Mouse (Mus musculus) right cerebral cortex, postnatal 10 days (tissue): Measurements from ENCODE around the gene Nat10.

ENCODE experiments used
- DNase-seq, 2 experiments: peaks; one replicate each; pipeline ENCODE4 v3.0.0; 2021; ENCODE audit warnings: low spot score in 2 of 2

Gene Nat10

DNA sequence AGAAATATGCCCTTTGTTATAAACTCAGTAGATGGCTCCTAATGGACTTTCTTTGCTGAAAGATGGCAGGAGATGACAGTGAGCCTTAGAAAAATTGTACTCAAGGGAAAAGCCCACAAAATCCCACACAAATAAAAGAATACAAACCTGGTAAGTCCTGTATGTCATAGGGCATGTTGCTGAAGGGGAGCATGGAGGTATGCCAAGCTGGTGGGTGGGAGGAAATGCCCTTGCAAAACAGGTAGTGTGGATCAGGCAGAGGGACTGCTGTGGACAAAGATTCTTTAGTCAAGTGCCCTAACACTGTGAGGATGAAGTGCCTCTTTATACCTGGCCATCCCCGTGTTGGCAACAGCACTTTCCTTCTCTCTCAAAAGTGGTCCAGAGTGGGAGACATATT is 68.3 kb downstream of the Nat10 start:
- DNase-seq: no peak

DNA sequence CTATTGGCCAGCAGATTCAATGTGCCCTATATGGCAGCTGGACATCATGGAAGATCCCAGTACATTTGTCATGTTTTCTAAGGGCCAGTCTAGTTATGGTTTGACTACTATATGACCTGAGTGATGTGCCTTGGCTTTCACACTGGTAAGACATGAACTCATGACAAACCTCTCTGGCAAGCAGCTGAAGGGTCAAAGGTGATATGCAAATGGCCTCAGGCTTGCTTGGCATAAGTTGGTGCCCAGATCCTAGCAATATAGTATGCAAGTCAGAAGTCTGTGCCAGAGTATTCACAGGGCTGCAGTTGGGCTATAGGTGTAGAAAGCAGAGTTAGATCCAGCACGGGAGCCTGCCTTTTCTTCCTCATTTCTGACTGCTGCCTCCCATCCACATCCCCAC is 69.8 kb downstream of the Nat10 start:
- DNase-seq: no peak

- no peak for DNase-seq
Observed at GRCm38 (mm10) chr2:103690828-103691227, 70.2 kb downstream of the Nat10 start.

DNA sequence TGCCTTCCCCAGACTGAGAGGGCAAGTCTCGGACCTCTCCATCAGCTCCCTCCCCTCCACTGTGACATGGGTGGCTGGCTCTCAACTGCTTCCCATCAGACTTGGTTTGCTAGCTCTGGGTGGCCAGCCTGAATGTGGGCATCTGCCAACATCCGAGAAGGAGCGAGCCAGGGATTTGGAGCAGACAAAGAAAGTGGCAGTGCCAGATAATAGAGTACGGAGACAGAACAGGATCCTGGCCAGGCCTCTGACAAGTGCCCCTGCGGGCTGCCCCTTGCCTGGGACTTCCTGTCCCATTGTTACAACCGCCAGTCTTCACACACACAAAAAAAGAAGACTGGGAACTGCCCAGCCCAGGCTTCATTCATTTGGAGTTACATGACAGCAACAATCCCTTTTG is 70.6 kb downstream of the Nat10 start:
- peak; percentile 75 to 79 for DNase-seq

DNA sequence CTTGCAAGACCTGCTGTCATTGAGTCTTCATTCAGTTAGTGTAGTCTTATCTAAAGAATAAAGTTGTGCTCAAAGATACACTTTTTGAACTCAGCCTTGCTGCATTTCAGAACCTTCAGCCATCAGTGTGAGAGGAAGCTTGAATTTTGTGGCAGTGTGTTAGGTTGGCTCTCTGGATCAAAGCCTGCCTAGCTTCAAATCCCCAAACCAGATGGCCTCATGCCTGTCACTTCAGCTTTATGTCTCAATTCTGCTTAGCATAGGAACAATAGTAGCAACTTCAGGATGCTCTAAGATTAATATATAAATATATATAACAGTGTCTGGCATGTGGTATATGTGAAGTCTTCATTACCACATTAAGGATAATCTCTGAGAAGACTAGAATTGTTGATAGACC is 73.2 kb downstream of the Nat10 start:
- DNase-seq: no peak

- DNase-seq: no peak
Observed at GRCm38 (mm10) chr2:103687143-103687542, 73.9 kb downstream of the Nat10 start.

DNA sequence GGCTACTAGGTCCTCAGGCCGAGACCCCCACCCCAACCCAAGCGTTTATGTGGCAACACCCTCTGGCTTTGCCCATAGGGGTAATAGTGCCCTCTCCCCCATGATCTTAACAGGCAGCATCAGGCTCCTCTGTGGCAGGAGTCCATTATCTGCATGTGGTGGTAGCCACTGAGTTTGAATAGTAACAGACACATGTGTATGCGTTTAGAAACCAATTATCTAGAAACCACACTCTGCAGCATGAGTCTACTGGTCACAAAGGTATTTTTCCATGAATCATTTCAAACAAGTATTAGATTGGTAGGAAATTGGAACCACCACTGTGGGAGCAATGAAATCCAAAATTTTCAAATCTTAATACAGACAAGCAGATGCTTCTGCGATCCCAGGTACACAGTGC is 75.5 kb downstream of the Nat10 start:
- no peak for DNase-seq

DNA sequence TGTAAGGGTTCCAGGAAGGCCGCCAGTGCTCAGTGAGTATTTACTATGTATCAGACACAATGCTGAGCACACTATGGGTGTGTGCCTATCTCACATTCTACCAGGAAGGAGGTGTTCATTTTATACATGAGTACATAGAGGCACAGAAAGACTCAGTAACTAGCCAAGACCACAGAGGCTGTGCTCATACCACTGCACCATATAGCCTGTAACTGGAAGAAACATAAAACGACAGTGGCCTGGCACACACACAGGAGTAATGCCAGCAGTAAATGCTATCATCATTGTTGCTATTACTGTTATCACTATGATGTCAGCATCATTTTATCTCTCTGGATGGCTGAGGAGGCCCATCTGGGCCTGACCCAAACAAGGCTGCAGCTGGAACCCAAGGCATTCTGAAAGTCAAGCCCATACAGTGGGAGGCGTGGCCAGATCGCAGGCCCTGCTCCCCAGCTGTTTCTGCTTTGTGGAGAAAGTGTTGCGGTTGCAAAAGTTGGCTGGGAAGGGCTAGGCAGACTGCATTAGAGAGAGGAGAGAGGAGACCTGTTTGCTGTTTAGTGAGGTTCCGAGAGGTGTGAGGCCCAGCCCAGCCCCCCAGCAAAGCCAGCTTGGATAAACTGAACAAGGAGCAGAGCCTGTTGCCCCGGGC is 76.0 kb downstream of the Nat10 start:
- DNase-seq: no peak

DNA sequence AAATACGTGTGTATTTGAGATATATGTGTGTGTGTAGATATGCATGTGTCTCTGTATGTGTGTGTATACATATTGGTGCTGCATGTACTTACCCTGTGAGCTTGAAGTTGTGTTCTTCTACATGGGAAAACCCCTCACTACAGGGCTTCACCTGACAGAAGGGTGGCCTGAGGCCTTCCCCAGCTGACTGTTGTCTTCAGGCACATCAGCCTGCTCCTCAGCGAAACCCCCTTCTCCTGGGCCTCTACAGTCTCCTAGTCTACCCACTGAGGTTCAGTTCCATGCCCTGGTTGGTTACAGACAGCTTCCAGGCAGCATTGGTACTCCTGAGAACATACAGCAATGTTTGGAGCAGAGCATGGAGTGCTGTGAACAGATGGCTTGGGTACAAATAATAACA is 76.6 kb downstream of the Nat10 start:
- DNase-seq: no peak

- DNase-seq: peak; percentile 56 to 61
Observed at GRCm38 (mm10) chr2:103682927-103683442, 78.1 kb downstream of the Nat10 start.

GRCm38 (mm10) chr2:103682261-103682722 is 78.8 kb downstream of the Nat10 start:
- no peak for DNase-seq

- no peak for DNase-seq
Observed at GRCm38 (mm10) chr2:103681149-103681548, 79.9 kb downstream of the Nat10 start.

DNA sequence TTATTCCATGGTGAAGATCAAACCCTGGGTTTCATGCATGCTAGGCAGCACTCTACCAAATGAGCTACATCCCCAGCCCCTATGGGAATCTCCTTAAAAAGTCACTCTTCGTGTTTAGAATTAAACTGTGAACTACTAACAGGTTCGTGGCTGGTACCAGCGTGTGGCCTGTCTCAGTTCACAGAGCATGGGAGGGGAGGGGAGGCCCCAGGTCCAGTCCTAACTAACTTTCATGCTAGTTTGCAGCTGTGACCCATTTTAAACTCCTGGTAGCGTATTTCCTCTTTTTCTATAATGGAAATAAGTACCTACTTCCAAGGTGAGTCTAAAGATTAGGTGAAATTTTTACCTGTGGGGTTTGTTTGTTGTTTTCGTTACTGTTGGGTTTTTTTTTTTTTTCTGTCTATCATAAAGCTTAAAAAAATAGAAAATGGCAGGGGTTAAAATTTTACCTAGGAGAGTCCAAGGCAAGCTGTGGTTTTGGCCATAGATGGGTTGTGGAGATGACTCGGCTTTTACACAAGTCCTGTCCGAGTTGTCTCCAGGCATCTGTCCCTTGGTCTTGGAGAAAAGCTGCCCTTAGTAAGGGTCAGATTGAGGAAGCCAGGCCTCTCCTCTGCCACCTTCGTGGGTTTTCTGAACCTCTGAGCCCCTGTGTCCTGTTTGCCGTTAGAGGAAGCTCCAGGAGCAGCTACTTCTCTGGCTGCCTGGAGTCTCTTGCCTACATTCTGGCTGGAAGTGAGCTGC is 80.5 kb downstream of the Nat10 start:
- no peak for DNase-seq

DNA sequence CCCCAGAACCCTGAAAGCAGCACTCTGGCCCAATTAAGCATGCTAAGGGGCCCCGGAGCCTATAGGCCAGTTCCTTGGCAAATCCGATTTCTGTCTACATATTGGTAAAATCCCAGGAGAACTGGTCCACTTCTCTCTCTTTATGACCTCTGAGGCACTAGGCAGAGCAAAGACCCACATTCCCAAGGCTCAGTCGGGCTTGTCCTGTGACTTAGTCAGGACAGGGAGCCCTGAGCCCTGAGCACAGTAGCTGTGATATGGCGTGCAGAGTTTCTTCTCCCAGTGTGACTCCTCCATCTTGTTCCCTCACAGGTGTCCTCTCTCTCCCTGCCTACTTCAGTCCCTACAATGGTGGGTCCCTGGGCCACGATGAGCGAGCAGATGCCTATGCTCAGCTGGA is 82.6 kb downstream of the Nat10 start:
- no peak for DNase-seq

DNA sequence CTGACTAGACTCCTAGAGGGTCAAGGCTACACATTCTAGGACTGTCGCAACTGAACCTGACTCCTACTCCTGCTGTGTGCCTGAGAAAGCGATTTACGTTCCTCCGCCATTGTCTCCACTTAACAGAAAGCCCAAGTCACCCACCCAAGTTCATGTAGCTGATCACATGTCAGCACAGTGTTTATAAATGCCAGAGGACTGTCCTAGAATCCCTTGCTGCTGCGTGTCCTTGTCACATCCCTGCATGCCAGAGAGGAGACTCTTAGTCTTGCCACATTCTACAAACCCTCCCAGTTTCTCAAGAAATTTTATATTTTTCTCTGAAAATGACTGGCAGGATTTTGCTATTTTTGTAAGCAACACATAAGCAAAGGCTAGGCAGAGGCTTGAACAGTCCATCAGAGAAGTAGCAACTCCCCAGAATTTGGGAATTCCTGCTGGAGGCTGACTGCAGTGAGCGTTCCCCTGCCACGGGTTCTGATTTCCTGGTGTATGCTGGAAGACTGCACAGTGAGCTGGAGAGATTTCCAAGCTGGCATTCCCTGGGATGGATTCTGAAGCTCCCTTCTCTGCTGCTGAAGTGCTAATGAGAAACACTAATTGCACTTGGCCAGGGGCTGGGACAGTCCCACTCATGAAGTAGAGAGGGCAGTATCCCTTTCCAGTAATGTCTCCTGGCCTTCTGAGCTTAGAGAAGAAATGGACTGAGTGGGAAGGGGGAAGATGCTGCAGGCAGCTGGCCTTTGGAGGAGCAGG is 83.3 kb downstream of the Nat10 start:
- peak; percentile 44 to 53 for DNase-seq

DNA sequence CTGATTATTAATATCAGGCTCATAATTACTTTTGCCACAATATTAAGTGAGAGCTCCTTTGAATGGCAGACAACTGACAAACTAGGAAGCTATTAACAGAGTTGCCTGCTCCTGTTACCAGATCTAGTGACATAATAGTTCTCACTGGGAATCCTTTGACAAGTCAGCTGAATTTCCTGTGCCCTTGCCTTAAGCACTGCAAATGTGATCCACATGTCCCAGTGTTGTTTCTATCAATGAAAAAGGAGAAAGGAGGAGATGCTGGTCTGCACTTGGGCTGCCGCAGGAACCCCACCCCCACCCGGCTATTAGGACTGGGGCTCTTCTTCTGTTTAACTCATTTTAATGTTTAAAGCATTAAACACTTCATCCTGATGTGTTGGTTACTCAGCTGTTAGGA is 84.3 kb downstream of the Nat10 start:
- no peak for DNase-seq

DNA sequence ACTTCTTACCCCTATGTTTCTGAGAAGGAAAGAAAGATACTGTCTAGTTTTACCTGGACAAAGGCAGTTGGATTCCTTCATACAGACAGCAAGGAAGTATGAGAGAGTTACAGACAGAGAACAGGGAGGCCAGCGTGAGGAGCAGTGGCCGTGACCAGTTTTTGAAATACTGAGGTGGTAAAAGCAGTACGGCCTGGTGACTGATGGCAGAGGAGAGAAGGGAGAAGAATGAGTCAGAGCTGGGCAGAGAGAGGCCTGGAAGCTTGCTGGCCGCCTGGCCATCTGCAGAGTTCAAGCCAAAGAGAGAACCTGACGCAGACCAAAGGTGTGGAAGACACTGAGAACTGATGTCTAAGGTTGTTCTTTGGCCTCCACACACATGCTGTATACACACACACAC is 85.7 kb downstream of the Nat10 start:
- DNase-seq: no peak

DNA sequence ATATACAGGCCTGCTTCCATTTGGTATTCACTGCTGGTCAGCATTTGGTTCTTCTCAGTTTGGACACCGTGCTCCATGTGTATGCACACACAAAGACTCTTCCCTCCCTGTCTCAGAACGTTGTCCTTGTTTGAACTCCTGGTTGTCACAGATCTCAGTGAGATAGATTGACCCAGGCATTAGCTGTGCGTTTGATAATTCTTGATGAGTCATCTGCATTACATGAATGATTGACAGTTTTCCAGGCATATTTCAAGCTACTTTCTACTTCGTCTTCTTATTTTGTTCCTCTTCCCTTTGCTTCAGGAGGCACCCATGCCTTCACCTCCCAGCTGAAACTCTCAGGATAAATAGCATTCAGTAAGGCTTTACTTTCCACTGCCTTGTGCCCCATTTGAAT is 87.5 kb downstream of the Nat10 start:
- no peak for DNase-seq

- no peak for DNase-seq
Observed at GRCm38 (mm10) chr2:103672573-103673119, 88.4 kb downstream of the Nat10 start.
